Mouse (Mus musculus) MEL (cell line): ENCODE measurements at regions not wholly inside any gene's neighbourhood (a gene's known extent, or its start where the extent isn't known, plus 50 kb on each side); places are given as distances from the start of the nearest gene placed in this dataset.

Source experiments
- BHLHE40 ChIP-seq: IDR thresholded peaks from 2 replicates; pipeline ENCODE4 v1.6.1; 2012; ENCODE audit warnings: low read depth, mild to moderate bottlenecking, inconsistent platforms, low read length, improper control_type of control experiment, borderline replicate concordance
- CTCF ChIP-seq, 3 experiments: IDR thresholded peaks in 2 of 3; conservative IDR thresholded peaks in 1 of 3; 2 replicates each; pipeline ENCODE4 v1.5.1; 2011 to 2012; ENCODE audit warnings: low read length in 3 of 3, low read depth in 2 of 3, mild to moderate bottlenecking in 2 of 3, improper control_type of control experiment in 1 of 3, inconsistent platforms in 1 of 3, mixed read lengths in 1 of 3, moderate library complexity in 1 of 3; ENCODE audit not compliant: control insufficient read depth in 1 of 3, insufficient read depth in 1 of 3, poor library complexity in 1 of 3, severe bottlenecking in 1 of 3
- EP300 ChIP-seq, 2 experiments: IDR thresholded peaks; 2 replicates each; pipeline ENCODE4 v1.6.1; 2011; ENCODE audit warnings: improper control_type of control experiment in 2 of 2, low read length in 2 of 2, low read depth in 1 of 2, mild to moderate bottlenecking in 1 of 2
- ETS1 ChIP-seq: IDR thresholded peaks from 2 replicates; pipeline ENCODE4 v1.6.1; 2012; ENCODE audit warnings: low read depth, mild to moderate bottlenecking, inconsistent platforms, low read length, improper control_type of control experiment, moderate library complexity
- GATA1 ChIP-seq: IDR thresholded peaks from 2 replicates; pipeline ENCODE4 v1.6.1; 2011; ENCODE audit warnings: low read depth, low read length, improper control_type of control experiment
- MEF2A ChIP-seq: IDR thresholded peaks from 2 replicates; pipeline ENCODE4 v1.6.1; 2014; ENCODE audit warnings: low read depth, mild to moderate bottlenecking, inconsistent platforms, low read length, improper control_type of control experiment; ENCODE audit not compliant: poor library complexity, insufficient replicate concordance, severe bottlenecking; ENCODE audit errors: extremely low read depth
- MYB ChIP-seq: IDR thresholded peaks from 2 replicates; pipeline ENCODE4 v1.6.1; 2011; ENCODE audit warnings: mild to moderate bottlenecking, low read depth, low read length, improper control_type of control experiment
- NRF1 ChIP-seq: IDR thresholded peaks from 2 replicates; pipeline ENCODE4 v1.6.1; 2014; ENCODE audit warnings: low read depth, mild to moderate bottlenecking, inconsistent platforms, low read length, improper control_type of control experiment, moderate library complexity; ENCODE audit not compliant: poor library complexity, insufficient read depth, severe bottlenecking
- POLR2A ChIP-seq, 2 experiments: IDR thresholded peaks; 2 replicates each; pipeline ENCODE4 v1.6.1; 2011 to 2012; ENCODE audit warnings: low read length in 2 of 2, mild to moderate bottlenecking in 2 of 2, control low read depth in 1 of 2, improper control_type of control experiment in 1 of 2, low read depth in 1 of 2, moderate library complexity in 1 of 2; ENCODE audit not compliant: control insufficient read depth in 1 of 2, insufficient read depth in 1 of 2, poor library complexity in 1 of 2
- POLR2AphosphoS5 ChIP-seq: IDR thresholded peaks from 2 replicates; pipeline ENCODE4 v1.6.1; 2012; ENCODE audit warnings: low read depth, borderline replicate concordance, mild to moderate bottlenecking, inconsistent platforms, low read length, moderate library complexity, mixed read lengths
- SMC3 ChIP-seq: IDR thresholded peaks from 2 replicates; pipeline ENCODE4 v1.6.1; 2011; ENCODE audit warnings: low read depth, low read length, improper control_type of control experiment
- USF1 ChIP-seq: IDR thresholded peaks from 2 replicates; pipeline ENCODE4 v1.6.1; 2014; ENCODE audit warnings: low read depth, mild to moderate bottlenecking, inconsistent platforms, low read length, improper control_type of control experiment, moderate library complexity
- ZC3H11A ChIP-seq: IDR thresholded peaks from 2 replicates; pipeline ENCODE4 v1.6.1; 2012; ENCODE audit warnings: low read depth, mild to moderate bottlenecking, inconsistent platforms, low read length, improper control_type of control experiment
- ZKSCAN1 ChIP-seq: IDR thresholded peaks from 2 replicates; pipeline ENCODE4 v1.6.1; 2012; ENCODE audit warnings: low read depth, mild to moderate bottlenecking, inconsistent platforms, low read length, improper control_type of control experiment, moderate library complexity

GRCm38 (mm10) chr3:156463299-156463698, 98.3 kb upstream of the Negr1 start:
- TF ChIP-seq CTCF (IDR thresholded peaks at IDR 0.05 in 2 of 3, conservative IDR thresholded peaks at IDR 0.05 in 1 of 3; ENCODE audit: control insufficient read depth in 1 of 3, insufficient read depth in 1 of 3, low read depth in 2 of 3, low read length in 3 of 3, poor library complexity in 1 of 3, severe bottlenecking in 1 of 3) (no peak), BHLHE40 (no peak), ZKSCAN1 (no peak), EP300 (IDR thresholded peaks at IDR 0.05; ENCODE audit: low read depth in 1 of 2, low read length in 2 of 2) (no peak), ETS1 (no peak), USF1 (no peak), ZC3H11A (no peak), NRF1 (no peak), GATA1 (no peak), MEF2A (no peak), POLR2A (IDR thresholded peaks at IDR 0.05; ENCODE audit: control insufficient read depth in 1 of 2, insufficient read depth in 1 of 2, low read depth in 1 of 2, low read length in 2 of 2, poor library complexity in 1 of 2) (no peak), POLR2AphosphoS5 (no peak), SMC3 (no peak), MYB (no peak)
